Mouse (Mus musculus) urinary bladder, postnatal 10 days (tissue): ENCODE data around the gene Zkscan6.

ENCODE experiments used
- DNase-seq: peaks from one replicate; pipeline ENCODE4 v3.0.0; 2022; ENCODE audit warnings: low spot score

Zkscan6 gene

GRCm38 (mm10) chr11:65806909-65807504 lies at the start of gene Zkscan6:
Gene Zkscan6 (plus strand): TSS chr11:65807175.
- peak; percentile 37 for DNase-seq

- DNase-seq, result no peak
Measured at GRCm38 (mm10) chr11:65759350-65759749, 47.6 kb upstream of the Zkscan6 start.

- DNase-seq, result no peak
Measured at GRCm38 (mm10) chr11:65760912-65761311, 46.1 kb upstream of the Zkscan6 start.

- no peak for DNase-seq
Measured at GRCm38 (mm10) chr11:65768445-65768844, 38.5 kb upstream of the Zkscan6 start.

DNA sequence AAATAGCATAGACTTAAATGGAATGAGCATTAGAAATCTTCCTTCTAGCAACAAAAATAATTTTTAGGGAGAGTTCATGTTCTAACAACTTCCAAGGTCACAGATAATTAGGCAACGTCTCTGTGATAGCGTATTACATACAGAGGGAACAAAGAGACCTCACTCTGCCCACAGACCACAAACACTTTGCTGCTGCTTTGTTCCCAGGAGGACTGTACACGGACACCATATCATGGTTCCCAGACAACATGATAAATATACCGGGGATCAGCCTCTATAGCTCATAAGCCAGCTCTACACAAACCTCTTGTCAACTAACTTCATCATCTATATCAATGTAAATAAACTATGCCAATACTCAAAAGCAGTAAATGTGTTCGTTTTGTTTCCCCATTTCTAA lies 37.0 kb upstream of the Zkscan6 start:
- no peak for DNase-seq

- DNase-seq, result no peak
Measured at GRCm38 (mm10) chr11:65771546-65771945, 35.4 kb upstream of the Zkscan6 start.

DNA sequence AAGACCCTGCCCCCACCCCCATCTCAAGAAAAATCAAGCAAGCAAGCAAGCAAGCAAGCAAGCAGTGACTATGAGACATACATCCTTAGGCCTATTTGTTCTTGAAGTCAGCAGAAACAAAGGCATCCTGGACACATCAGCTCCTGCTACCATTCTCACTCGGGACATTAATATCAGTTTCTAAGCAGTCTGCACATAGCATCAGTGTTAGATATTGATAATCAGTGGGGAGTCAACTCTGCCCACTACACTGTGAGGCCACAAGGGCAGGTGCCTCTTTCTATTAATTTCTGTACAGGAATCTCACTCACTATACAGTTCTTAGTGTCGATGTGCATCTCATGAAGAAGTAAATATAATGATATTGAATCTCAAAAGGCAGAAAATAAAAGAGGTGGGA lies 33.4 kb upstream of the Zkscan6 start:
- DNase-seq, result no peak

DNA sequence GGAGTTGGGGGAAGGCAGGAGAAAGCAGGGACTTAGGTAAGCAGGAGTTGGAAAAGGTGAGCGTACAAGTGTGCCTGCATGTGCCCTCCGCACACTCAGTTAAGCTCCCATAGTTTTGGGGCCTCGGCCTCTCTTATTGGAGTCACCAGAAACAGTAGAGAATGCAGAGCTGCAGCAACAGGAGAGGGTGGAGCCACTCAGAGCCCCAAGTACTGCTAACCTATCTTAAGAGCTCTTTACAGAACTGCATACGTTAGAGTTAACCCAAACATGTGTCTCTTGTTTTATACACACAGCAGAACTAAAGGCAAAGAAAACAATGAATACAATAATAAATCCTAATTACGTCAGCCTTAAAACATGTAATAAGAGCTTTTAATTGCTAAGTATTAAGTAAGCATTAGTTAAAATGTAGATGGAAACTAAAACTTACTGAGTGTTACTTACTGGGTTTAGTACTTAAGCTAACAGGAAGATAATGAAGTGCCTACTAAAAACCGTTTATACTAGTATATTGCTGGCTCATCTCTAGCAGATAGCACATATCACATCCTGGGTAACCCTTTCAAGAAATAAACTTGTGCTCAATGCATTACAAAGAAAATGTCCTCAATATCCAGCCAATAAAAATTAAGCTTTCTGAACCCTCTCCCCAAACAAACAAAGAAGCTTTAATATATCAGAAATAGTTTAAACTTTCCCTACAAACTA lies 32.9 kb upstream of the Zkscan6 start:
- no peak for DNase-seq

- no peak for DNase-seq
Measured at GRCm38 (mm10) chr11:65776906-65777611, 29.9 kb upstream of the Zkscan6 start.

DNA sequence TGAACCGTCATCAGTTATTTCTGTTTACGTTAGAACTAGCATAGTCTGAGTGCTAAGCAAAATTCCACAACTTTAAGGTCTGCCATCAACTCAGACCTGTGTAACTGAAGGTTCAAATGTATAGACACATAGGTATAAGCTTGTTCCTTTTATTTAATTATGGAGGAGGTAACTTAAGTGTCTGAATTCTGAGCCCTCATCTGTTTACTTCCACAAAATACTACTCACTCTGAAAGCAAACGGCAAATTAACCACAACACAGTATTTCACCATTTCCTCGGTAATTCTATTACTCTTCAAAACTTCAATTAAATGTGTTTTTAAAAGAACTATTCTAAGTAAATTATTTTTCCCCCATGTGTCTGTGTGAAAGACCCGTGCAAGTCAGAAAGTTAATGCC lies 29.2 kb upstream of the Zkscan6 start:
- DNase-seq, result no peak

DNA sequence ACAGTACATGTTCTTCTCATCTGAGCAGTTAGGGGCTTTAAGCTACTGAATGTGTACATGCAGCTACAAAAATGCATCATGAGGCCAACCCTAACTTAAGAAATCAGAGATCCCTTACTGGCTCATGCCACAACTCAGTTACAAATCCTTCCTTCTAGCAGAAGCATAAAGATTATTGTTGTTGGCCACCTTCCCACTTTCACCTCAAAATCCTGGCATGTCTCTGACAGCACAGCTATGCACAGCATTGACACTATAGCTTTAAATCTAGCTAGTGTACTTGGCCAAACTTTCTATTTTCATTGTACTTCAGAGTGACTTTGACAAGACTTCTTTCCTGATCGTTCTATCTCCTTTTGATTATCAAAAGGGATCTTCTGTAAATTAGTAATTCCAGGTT lies 27.9 kb upstream of the Zkscan6 start:
- no peak for DNase-seq

DNA sequence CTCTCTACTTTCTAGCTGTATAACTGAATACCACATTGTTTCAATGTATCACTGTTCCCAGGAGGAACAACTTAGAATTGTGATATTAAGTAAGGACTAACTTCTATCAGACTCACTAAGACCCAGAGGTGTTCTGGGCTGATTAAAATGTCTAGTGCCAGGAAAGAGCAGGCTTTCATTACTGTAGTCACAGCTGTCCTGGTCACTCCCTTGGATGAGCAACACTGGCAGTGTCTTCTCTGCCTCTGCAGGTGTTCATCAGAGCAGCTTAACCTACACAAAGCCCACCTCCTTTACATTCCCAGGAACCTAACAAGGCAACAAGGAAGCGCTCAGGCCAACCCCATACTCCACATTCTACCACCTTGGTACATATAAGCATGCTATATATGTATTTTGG lies 27.4 kb upstream of the Zkscan6 start:
- no peak for DNase-seq

DNA sequence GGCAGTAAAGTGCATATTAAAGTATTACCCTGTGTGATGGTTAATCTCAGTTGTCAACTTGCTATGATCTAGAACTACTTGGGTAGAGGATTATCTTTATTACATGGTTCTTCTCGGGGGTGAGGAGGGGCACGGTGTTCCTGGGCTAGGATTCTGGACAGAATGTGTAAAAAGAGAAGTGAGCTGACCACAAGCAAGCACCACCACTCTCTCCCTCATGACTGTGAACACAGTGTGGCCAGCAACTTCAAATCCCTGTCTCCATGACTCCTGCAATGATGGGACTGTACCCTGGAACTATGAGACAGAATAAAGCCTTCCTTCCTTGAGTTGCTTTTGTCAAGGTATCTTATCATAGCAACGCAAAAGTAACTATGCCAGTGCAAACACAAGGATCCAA lies 25.4 kb upstream of the Zkscan6 start:
- DNase-seq, result no peak

DNA sequence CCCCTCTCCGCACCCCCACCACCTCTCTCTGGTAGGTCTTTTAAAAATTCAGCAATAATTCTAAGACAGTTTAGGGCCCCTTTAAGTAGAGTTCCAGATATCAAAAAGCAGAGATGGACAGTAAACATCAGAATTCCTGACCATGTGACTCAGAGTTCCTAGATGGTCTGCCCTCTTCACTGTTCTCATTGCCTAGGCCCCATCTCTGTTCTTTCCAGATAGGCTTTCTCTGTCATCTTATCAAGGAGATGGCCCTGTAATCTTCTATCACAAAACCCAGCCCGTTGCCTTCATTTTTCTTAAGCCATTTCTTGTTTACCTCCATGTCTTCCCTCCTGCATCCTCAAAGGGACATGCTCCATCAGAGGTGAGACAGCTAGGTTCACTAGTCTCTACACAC lies 20.8 kb upstream of the Zkscan6 start:
- no peak for DNase-seq

DNA sequence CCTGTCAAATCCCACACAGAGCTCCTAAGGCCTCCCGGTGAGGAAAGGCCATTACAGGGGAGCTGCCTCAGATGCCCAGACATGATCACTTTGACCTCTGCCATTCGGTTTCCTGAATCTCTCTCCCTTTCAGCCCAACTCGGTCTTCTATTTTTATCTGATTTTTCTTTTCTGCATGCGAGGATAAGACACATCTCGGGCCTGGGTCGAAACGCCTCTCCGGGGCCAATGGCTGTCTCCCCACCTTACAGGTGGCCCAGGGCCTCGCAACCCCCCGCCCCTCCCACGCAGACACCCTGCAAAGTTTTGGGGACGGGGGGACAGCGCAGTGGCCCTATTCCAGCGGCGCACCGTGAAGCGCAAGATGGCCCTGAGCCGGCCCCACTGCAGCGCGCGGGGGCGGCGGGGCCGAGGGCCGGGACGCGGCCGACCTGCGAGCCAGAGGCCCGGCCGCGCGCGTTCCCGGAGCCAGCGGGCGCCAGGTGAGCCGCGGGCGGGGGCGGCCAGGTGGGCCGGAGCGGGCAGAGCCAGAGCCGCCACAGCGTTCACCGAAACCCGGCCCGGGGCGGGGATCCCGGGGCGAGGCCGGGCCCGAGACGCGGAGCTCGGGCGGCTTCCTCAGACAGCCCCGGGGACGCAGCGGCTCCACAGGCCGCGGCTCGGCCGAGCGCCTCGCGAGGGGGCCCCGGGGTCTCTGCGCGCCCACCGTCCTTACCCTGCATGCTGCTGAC lies 19.4 kb upstream of the Zkscan6 start:
- DNase-seq, result no peak

DNA sequence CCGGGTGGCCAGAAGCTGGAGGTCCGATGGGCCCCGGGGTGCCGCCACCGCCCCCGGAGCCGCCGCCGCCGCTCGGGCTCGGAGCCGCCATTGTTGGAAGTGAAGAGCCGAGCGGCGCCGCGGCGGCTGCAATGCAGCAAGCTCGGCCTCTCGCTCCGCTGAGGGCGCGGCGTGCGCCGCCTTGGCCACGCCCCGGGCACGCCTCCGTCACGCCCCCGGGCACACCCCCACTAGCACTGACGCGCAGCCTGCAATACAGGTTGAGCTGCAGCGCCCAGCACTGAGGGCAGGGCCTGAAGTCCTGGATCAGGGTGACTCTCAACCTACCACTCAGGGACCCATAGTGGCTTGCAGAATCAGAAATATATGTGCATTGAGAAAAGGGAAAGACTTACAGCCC lies 18.8 kb upstream of the Zkscan6 start, which contains the start of gene Map2k4:
TSS of gene Map2k4 (minus strand) at position 144 of the 400 bp plus-strand sequence.
- peak; percentile 73 for DNase-seq

GRCm38 (mm10) chr11:65794428-65795219 lies 12.4 kb upstream of the Zkscan6 start:
- DNase-seq, result no peak

DNA sequence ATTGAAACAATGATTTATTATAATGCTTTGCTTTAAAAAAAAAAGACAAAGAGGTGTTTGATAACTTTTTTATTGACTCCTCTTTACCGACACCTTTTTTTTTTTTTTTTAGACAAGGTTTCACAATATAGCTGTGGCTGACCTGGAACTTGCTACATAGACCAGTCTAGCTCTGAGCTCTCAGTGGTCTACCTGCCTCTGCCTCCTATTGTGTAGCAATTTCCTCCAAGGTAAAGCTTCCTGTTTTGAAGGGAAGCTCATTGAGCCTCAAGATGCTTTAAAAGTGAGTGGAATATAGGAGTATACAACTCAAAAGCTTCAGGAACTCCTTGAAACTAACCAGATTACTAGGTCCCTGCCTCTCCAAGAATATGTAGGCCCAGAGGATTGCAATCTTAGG lies 11.1 kb upstream of the Zkscan6 start:
- no peak for DNase-seq

DNA sequence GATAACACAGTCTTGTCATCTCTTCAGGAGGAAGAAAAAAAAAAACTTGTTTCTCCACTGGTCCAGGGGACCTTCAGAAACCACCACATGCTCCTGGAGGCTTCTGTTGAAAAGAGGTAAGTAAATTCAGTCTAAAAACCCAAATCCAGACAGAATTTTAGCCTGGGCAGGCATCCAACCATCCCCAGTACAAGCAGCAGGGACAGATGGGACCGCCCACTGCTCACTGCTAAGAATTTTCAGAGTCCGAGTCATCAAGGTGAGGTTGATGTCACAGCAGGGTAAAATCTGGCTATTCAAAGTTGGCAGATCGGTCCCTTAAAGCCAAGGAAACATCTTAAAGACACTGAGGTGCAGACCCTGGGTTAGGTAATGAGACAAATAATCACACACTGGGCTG lies 5.1 kb upstream of the Zkscan6 start:
- DNase-seq, result no peak

- DNase-seq, result no peak
Measured at GRCm38 (mm10) chr11:65806321-65806904, 562 bp upstream of the Zkscan6 start.

GRCm38 (mm10) chr11:65807601-65808000 lies 626 bp downstream of the Zkscan6 start:
- DNase-seq, result no peak
